Mouse (Mus musculus): ENCODE measurements around the gene Atf2. TPM values are rescaled to one million over a fixed set of nuclear protein-coding genes. Genes with fewer than 3 reads are reported as not detected.

Atf2 gene
- polyA plus RNA-seq, 1 experiment from 2014 or later = 30.7 TPM

GRCm38 (mm10) chr2:73775683-73776310 lies 116.6 kb downstream of the Atf2 start:
- no peaks in the 10 kb centered on the region for H3K79me2 ChIP-seq (ENCODE audit: inconsistent target)
- no peak overlapping the region for H3K4me3 ChIP-seq (ENCODE audit: inconsistent target)
- H3K36me3 ChIP-seq (ENCODE audit: inconsistent target) = no peaks in the 10 kb centered on the region
- WGBS (ENCODE audit: missing documents) = 3% methylated on average over 17 of the region's 22 CpGs
- H3K27ac ChIP-seq = no peak overlapping the region

DNA sequence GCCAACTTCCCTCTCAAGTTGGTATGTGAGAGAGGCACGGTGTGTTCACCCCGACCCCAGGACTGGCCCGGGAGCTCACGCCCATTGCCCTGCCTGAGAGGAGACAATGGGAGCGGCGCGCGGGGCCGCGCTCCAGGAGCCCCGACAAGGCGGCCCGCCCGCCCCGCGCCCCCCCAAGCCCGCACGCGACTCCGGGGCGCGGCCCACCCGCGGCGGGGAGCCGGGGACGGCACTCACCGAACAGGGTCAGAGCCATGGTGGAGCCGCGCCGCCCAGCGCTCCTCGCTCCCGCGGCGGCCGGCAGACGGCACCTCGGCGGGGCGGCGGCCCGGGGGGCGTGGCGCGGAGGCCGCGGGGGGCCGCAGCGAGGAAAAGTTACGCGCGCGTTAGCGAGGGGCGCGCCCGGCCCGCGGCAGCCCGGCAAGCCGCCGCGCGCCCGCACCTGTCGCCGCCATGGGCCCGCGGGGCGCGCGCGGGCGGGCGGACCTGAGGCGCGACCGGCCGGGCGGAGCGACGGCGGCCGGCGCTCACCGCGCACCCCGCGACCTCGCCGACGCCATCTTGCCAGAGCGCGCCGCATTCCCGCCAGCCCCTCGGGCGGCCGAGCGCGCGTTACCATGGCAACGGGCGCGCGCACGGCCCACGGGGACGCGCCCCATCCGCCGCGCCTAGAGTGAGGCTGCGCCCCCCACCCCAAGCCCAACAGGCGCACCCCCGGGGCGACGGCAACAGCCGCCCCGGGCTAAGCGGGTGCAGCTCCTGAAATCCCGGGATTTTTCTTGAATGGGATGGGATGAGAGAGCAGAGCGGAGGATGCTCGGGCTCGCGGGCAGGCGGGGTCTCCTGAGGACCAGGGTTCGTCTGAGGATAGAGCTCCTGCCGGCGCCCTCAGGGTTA lies 117.4 kb downstream of the Atf2 start, which contains the start of gene Chn1:
Chn1 (minus strand) TSS at position 561 of the 897 bp plus-strand sequence.
- H3K36me3 ChIP-seq (ENCODE audit: inconsistent target) = no peaks in the 10 kb centered on the region
- no peak within 1 kb of the TSS for H3K4me3 ChIP-seq (ENCODE audit: inconsistent target)
- WGBS (ENCODE audit: missing documents) = under 1% methylated on average over 113 of the region's 131 CpGs
- no peak within 1 kb of the TSS for H3K27ac ChIP-seq
- H3K79me2 ChIP-seq (ENCODE audit: inconsistent target) = no peaks in the 10 kb centered on the region

DNA sequence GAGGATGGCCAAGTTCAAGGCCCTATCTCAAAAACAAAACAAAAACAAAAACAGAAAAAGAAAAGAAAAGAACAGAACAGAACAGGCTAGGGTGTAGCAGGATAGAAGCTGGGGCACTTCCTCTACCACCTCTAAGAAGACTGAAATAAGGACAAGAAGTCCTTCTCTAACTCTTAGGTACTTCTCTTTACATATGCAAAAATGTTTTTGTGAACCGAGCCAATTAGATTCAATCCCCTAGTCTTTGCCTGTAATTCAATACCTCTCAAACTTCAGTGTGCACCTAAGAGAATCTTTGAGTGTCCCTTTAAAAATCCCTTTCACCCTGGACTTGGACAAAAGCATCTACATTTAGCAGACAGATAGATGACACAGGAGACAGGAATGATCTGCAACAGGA lies 119.5 kb downstream of the Atf2 start:
- Histone ChIP-seq H3K79me2 (ENCODE audit: inconsistent target) (no peaks in the 10 kb centered on the region), H3K27ac (no peak overlapping the region), H3K36me3 (ENCODE audit: inconsistent target) (no peaks in the 10 kb centered on the region), H3K4me3 (ENCODE audit: inconsistent target) (no peak overlapping the region)
- WGBS (ENCODE audit: missing documents) = 63% methylated on average over 1 of the region's 1 CpGs

DNA sequence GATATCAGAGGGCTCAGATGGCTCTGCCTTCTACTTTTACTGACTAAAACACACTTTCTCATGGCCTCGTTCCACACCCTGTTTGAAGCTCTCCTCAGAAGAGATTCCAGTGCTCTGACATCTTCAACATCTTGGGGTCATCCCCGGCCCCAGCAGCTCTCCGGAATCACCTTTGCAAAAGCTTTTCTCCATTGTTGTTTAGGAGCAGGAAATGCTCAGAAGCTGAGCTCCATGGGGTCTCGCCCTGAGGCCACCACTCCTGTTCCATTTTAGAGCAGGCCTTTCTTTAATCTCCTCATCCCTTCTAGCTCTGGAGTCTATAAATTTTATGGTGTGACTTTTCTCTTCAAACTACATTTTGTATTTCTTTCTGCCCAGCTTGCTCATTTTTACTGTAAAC lies 123.8 kb downstream of the Atf2 start:
- Histone ChIP-seq H3K36me3 (ENCODE audit: inconsistent target) (no peaks in the 10 kb centered on the region), H3K27ac (no peak overlapping the region), H3K4me3 (ENCODE audit: inconsistent target) (no peak overlapping the region), H3K79me2 (ENCODE audit: inconsistent target) (no peaks in the 10 kb centered on the region)
- WGBS (ENCODE audit: missing documents) = 91% methylated on average over 4 of the region's 4 CpGs

Other genes with a start within 250 kb of the Atf2 start
- not detected in 3 replicates for gene Chn1, start 117.3 kb downstream of the Atf2 start, polyA plus RNA-seq (2018)
- 98.3 to 493 TPM (median 320 TPM) in 3 replicates for gene Atp5g3, start 18.7 kb upstream of the Atf2 start, polyA plus RNA-seq (2018)

Data from macrophage (primary cell).